Mouse (Mus musculus) induced T-regulatory cell, adult 2 months (primary cell): ENCODE measurements around the gene Olfr364-ps1.

Experiments
- DNase-seq: peaks from one replicate; pipeline ENCODE4 v3.0.0-alpha.2; 2012; ENCODE audit warnings: low read depth

The Olfr364-ps1 gene

DNA sequence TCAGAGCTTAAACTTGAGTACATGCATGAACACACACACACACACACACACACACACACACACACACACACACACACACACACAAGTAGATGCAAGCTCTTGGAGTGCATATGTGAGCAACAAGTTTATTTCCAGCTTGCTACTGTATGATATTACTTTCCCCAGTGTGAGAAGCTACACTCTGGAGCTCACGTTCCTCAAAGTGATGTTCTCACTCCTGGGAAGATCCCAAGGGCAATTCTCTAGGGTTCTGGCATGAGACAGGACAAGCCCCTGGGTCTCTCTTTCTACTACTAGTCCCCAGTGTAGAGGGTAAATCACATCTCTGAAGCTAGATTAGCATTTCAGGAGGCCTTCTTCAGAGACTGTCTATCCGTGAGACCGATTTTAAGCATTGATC, at the start of gene Olfr364-ps1:
Gene Olfr364-ps1, plus strand, starts transcription at position 301 of the 400 bp plus-strand sequence.
- DNase-seq: no peak

DNA sequence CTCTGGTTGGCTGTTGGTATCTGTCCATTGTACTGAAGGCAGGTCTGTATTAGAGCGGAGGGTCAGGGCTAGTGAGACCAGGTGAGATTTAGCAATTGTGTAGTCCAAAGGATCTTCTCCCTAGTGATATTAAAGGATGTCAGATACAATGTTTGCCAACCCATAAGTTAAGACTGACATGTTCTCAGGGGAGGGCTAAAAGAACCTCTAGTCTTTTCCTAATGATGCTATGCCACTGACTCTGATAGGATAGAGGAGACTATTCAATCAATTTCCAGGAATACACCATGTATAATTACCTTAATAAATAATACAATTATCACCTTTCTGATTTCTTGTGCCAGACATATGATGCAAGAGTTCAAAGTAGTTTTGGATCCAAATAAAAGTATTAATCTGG, 21.3 kb upstream of the Olfr364-ps1 start, which contains the start of gene Olfr362:
Gene Olfr362, minus strand, starts transcription at position 101 of the 400 bp plus-strand sequence.
- DNase-seq: no peak

DNA sequence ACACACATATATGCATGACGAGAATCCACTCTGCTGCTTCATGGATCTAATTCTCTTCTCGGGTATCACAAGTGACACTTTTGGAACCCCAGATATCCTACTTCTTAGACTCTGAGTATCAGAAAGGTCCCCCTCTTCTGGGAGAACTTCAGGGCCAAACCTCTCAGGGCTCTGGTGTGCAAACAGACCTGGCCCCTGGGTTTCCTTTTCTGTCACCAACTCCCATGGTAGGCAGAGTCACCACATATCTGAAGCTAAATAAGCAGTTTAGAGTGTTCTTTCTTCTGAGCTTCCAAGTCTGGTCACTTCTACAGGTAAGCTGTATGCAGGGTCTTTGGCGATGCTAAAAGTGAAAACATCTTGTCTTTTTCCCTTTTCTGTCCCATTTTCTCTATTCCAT, 48.8 kb downstream of the Olfr364-ps1 start, which contains the start of gene Olfr365:
Gene Olfr365, plus strand, starts transcription at position 301 of the 400 bp plus-strand sequence.
- no peak for DNase-seq
